Mouse (Mus musculus): ENCODE data around the gene Gm17581.
A peak's percentile ranks its signal among the peaks of the same experiment; 100 is the strongest.
"Not testable (repeated sequence)": the region's sequence is repeated elsewhere in the genome, so short reads cannot be mapped to it uniquely, and the experiment has no call there.

Gene Gm17581

GRCm38 (mm10) chr2:155735766-155736165 is at the start of gene Gm17581:
Gene Gm17581, minus strand, starts transcription at chr2:155735866.
- not testable (repeated sequence) for DNase-seq (ENCODE audit: low read depth in 1 of 2, low spot score in 2 of 2)

DNA sequence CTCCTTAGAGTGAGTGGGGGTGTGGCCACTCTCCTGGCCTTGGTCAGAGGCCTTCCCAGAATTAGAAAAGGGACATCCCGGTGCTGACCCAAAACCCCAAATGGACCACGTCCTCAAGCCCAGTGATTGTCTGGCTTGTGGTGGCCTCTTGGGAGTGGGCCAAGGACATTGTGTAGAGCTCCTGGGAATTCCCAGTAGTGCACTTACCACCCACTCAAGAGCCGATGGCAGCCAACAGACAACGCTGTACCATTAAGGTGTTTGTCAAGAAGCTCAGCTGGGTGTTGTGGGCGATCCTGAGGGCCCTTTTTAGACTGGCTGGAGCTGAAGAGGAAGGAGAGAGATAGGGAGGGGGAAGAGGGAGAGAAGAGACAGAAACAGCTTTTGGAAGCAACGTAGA is 48.9 kb upstream of the Gm17581 start:
- no peak for DNase-seq (ENCODE audit: low read depth in 1 of 2, low spot score in 2 of 2)

- DNase-seq (ENCODE audit: low read depth in 1 of 2, low spot score in 2 of 2) = no peak
These were observed 43.8 kb upstream of the Gm17581 start for GRCm38 (mm10) chr2:155779506-155779905.

DNA sequence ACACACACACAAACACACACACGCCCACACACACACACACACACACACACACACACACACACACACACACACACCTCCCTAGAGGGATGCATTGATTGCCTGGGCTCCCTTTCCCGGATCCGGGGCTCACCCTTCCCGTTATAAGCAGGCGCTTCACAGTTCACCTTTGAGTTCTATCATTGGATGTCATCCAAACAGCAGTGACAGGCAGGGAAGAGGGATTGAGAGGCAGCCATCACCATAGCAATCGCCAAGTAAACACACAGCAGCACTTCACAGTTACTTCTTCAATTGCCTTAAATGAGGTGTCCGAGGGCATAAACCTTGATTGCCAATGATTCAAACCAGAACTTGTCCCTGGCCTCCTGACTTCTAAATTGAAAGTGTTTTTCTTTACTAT is 43.4 kb upstream of the Gm17581 start:
- DNase-seq (ENCODE audit: low read depth in 1 of 2, low spot score in 2 of 2) = no peak

DNA sequence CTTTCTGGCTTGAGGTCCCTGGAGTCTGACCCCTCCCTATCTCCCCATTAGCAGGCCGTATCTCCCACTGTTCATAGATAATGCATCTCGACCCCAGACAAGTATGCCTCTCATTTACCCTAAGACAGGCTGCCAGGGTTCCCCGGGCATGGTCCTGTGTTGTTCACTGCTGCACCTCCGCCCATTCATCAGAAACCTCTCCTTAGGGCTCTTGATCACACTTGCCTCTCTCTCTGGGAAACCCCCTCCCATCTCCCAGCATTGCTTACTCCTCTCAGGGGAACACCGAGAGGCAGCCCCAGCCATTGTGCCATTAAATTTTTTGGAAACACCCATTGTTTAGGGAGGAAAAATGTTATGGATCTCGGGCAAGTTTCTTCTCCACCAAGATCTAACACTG is 42.3 kb upstream of the Gm17581 start:
- DNase-seq (ENCODE audit: low read depth in 1 of 2, low spot score in 2 of 2) = no peak

DNA sequence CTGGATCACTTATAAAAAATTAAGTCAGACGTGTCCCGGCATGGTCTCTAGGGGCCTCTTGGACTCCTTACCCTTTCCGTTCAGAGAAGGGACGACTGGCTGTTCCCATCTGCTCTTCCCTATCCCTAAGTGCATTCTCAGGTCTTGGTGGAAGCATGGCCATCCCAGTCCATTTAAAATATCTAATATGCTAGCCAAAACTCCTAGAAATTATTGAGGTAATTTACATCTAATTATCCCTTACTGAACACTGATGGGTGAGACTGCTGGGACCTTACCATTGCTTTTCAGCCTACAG is 42.0 kb upstream of the Gm17581 start:
- no peak for DNase-seq (ENCODE audit: low read depth in 1 of 2, low spot score in 2 of 2)

DNA sequence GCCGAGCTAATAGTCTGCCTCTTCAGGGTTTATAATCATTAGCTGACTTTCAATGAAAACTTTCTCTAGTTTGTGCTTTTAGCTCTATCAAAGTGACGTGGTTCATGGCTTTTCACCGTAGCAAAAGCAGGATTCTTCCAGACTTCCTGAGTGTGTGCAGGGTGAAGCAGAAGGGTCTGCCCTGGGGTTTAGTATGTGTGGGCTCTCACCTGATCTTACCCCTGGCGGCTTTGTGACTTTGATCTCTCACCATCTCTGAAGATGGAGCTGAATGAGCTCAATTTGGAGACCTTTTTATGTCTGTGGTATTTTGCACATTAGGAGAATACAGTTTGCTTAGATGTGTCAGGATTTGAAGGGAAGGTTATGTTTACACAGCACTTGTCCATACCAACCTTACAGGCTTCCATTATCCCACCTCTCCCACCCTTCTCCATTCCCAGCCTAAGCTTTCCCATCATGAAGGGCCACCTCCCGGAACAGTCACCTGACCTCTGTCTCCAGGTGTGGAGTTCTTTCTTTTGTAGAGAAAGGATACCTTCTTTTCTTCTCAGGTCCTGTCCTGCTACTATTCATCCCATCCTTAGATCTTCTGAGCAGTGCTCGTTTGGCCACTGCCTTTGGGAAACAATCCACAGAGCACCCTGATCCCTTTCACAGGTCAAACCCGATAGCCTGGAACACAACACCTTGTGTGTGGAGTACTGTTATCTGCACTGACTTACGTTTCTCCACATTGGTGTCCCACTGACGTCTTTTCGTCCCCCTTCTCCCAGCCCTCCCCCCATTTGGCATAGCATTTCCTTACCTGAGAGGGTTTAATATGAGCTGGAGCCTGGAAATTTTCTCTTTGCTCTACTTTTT is 41.4 kb upstream of the Gm17581 start:
- no peak for DNase-seq (ENCODE audit: low read depth in 1 of 2, low spot score in 2 of 2)

- DNase-seq (ENCODE audit: low read depth in 1 of 2, low spot score in 2 of 2) = no peak
These were observed 40.1 kb upstream of the Gm17581 start for GRCm38 (mm10) chr2:155775685-155776263.

- no peak for DNase-seq (ENCODE audit: low read depth in 1 of 2, low spot score in 2 of 2)
These were observed 39.4 kb upstream of the Gm17581 start, which contains the start of gene Mmp24 for GRCm38 (mm10) chr2:155774927-155775684. Gene Mmp24, plus strand, starts transcription at chr2:155775342.

DNA sequence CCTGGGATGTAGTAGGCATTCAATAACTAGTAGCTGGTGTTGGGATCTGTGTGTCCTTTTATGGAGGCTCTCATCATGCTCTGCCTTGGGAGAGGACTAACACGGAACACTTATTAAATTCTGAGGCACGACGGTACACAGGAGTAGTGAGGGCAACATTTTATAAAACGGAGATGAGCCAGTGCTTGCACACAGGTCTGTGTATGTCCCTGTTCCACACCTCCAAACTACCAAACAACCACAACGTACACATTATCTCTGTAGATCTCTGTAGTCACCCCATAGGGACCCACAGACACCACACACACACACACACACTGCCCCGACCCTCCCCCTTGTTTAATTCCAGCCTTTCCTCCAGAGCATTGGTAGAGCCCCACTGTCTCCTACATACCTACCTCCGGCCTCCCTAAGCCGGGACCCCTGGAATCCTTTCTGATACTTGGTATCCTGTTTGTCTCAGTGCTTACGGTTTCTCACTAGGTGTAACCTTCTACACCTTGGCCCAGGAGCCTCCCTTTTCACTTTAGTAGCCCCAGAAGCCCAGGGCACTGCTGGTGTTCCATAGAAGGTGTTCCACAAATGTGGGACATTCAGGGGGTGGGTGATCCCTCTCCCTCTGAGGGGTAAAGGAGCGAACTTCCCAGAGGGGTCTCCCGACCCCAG is 38.7 kb upstream of the Gm17581 start:
- no peak for DNase-seq (ENCODE audit: low read depth in 1 of 2, low spot score in 2 of 2)

- DNase-seq (ENCODE audit: low read depth in 1 of 2, low spot score in 2 of 2) = no peak
These were observed 38.0 kb upstream of the Gm17581 start for GRCm38 (mm10) chr2:155773664-155774063.

GRCm38 (mm10) chr2:155764679-155765418 is 29.2 kb upstream of the Gm17581 start:
- peak in 1 of 2 experiments; percentile 35 for DNase-seq (ENCODE audit: low read depth in 1 of 2, low spot score in 2 of 2)

GRCm38 (mm10) chr2:155756855-155757566 is 21.3 kb upstream of the Gm17581 start:
- DNase-seq (ENCODE audit: low read depth in 1 of 2, low spot score in 2 of 2) = no peak

- DNase-seq (ENCODE audit: low read depth in 1 of 2, low spot score in 2 of 2) = peak; percentile 26 to 44
These were observed 20.1 kb upstream of the Gm17581 start for GRCm38 (mm10) chr2:155755746-155756145.

DNA sequence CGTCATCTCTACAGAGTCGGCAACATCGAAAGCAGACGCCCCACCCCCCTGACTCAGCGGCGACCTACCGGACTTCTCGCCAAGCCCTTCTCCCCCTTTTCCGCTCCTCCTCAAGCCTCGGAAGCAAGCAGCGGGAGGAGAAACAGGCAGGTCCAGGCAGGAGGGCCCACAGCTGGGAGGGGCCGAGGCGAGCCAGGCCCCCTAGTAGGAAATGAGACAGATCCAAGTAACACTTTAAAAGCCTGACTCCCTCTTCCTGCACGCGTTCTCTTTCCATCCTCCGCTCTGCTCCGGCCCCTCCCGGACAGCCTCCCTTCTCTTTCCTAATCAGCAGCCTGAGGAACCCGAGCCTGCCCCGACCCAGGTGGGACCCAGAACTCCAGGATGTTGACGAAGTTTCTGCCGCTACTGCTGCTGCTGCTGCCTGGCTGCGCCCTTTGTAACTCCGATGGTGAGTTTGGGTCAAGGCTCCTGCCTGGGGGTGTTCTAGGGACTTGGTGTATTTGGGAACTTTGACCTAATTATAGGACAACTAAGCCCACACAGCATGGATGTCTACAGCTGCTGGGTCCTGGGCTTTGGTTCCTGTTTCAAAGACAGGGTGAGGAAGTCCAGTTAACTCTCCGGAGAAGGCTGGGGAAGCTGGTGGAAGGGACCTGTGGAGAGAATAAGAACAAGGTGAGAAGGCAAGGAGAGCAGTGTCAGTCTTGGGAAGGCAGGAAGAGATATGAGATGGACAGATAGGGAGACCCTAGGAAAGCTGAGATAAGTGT is 15.5 kb upstream of the Gm17581 start, which contains the start of gene Procr:
Gene Procr, plus strand, starts transcription at position 104 of the 773 bp plus-strand sequence.
- DNase-seq (ENCODE audit: low read depth in 1 of 2, low spot score in 2 of 2) = no peak

DNA sequence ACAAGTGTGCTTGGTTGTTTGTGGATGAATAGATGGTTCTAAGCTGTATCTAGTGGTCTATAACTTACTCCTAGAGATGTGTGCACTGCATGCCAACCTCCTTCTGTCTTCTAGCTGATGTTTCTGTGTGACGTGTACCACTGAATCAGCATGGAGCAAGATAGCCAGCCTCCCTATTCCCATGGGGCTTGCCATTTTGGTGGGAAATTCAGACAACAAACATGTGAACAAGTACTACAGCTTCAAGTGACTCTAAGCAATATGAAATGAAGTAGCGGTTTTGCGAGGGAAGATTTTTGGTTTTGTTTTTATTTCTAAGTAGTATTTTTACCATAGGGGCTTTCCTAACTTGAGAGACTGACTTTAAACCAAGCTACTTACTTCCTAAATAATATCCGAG is 13.7 kb upstream of the Gm17581 start:
- DNase-seq (ENCODE audit: low read depth in 1 of 2, low spot score in 2 of 2) = no peak

- DNase-seq (ENCODE audit: low read depth in 1 of 2, low spot score in 2 of 2) = no peak
These were observed 9.8 kb upstream of the Gm17581 start for GRCm38 (mm10) chr2:155745487-155745886.

- DNase-seq (ENCODE audit: low read depth in 1 of 2, low spot score in 2 of 2) = no peak
These were observed 7.7 kb upstream of the Gm17581 start for GRCm38 (mm10) chr2:155743351-155743750.

GRCm38 (mm10) chr2:155742931-155743337 is 7.3 kb upstream of the Gm17581 start:
- no peak for DNase-seq (ENCODE audit: low read depth in 1 of 2, low spot score in 2 of 2)
